16 mouse cellular contexts compared by ENCODE assay signal in the genomic region with DNA sequence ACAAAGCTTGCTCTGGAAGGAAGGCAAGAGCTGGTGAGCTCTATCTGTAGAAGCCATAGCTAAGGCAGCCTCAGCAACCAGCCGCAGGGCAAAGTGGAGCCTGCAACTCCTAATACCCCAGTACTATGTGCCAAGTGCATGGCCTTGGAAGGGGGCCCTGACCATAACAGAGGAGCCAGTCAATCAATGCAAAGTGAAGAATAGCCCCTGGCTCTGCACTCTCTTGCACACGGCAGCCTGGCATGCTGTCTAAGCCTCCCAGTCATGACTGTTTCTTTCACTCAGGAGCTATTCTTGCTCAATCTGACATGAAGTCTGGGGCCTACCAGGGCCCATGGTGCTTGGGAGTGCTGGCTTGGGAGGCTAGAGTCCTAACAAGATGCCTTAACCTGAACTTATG. TPM values are rescaled to one million over a fixed set of nuclear protein-coding genes. Genes with fewer than 3 reads are reported as not detected.
DNase-seq lines count a peak whose midpoint lies in the region; ATAC-seq lines count a peak whose summit lies in the region.
"Had no signal": no experiment of that assay in that cellular context is flagged by ENCODE, and none has a peak within 500 bp of the region (broad histone marks: within the 10 kb centered on the region; RNA-seq: fewer than 3 reads in every experiment).

No protein-coding gene starts in this region.

- H3K9ac ChIP-seq in forebrain, embryonic 15.5 days (replicated peaks), result no peak overlapping the region
- no peak overlapping the region for H3K9ac ChIP-seq in forebrain, embryonic 11.5 days (ENCODE audit: low read length)
- H3K9ac ChIP-seq in hindbrain, embryonic 14.5 days, result no peak overlapping the region; the same call in 1 of the 2 replicates
- H3K9ac ChIP-seq in midbrain, embryonic 16.5 days (ENCODE audit: low read depth, low read length), result no peak overlapping the region
- H3K9ac ChIP-seq: limb, embryonic 13.5 days; liver, embryonic 14.5 days; neural tube, embryonic 15.5 days had no signal

- H3K4me2 ChIP-seq in forebrain, embryonic 15.5 days (replicated peaks), result no peak overlapping the region
- no peak overlapping the region for H3K4me2 ChIP-seq in forebrain, embryonic 11.5 days (ENCODE audit: low read depth, low read length, severe bottlenecking)
- no peak overlapping the region for H3K4me2 ChIP-seq in hindbrain, embryonic 14.5 days (replicated peaks)
- H3K4me2 ChIP-seq in midbrain, embryonic 16.5 days (ENCODE audit: low read length), result no peak overlapping the region
- H3K4me2 ChIP-seq: limb, embryonic 13.5 days; neural tube, embryonic 15.5 days had no signal

- H3K36me3 ChIP-seq in forebrain, embryonic 15.5 days, result peaks cover 10% of the 10 kb centered on the region; the same call in 1 of the 2 replicates
- H3K36me3 ChIP-seq in forebrain, embryonic 11.5 days (ENCODE audit: control insufficient read depth, insufficient read depth, low read length), result no peaks in the 10 kb centered on the region; the same call in 1 of the 2 replicates
- H3K36me3 ChIP-seq in hindbrain, embryonic 14.5 days (replicated peaks; ENCODE audit: control insufficient read depth, insufficient read depth), result peaks cover 36% of the 10 kb centered on the region
- peaks cover 29% of the 10 kb centered on the region for H3K36me3 ChIP-seq in hindbrain, embryonic 10.5 days
- peaks cover 13% of the 10 kb centered on the region; the same call in 1 of the 2 replicates for H3K36me3 ChIP-seq in midbrain, embryonic 16.5 days (ENCODE audit: control insufficient read depth, insufficient read depth, low read length)
- H3K36me3 ChIP-seq in midbrain, embryonic 10.5 days, result peaks cover 16% of the 10 kb centered on the region

- H3K4me3 ChIP-seq in forebrain, embryonic 15.5 days, result no peak overlapping the region
- no peak overlapping the region for H3K4me3 ChIP-seq in forebrain, embryonic 11.5 days (ENCODE audit: low read depth, low read length)
- H3K4me3 ChIP-seq in hindbrain, embryonic 14.5 days (replicated peaks; ENCODE audit: low read length), result no peak overlapping the region
- H3K4me3 ChIP-seq in hindbrain, embryonic 10.5 days, result no peak overlapping the region
- H3K4me3 ChIP-seq in midbrain, embryonic 16.5 days (ENCODE audit: low read depth, low read length), result no peak overlapping the region
- no peak overlapping the region for H3K4me3 ChIP-seq in midbrain, embryonic 10.5 days
- H3K4me3 ChIP-seq: erythroblast, embryonic 14.5 days; limb, embryonic 13.5 days; myocyte; neural tube, embryonic 15.5 days had no signal

- peak; percentile 85 for ATAC-seq in forebrain, embryonic 15.5 days (replicated peaks)
- no peak for ATAC-seq in forebrain, embryonic 11.5 days (replicated peaks; ENCODE audit: low FRiP score)
- peak; percentile 55; the same call in 1 of the 2 replicates for ATAC-seq in hindbrain, embryonic 14.5 days (ENCODE audit: low FRiP score)
- peak; percentile 73; the same call in 1 of the 2 replicates for ATAC-seq in midbrain, embryonic 16.5 days

- WGBS in forebrain, embryonic 15.5 days, result 42% methylated on average over 2 of the region's 2 CpGs
- 71% methylated on average over 2 of the region's 2 CpGs for WGBS in forebrain, embryonic 11.5 days
- 67% methylated on average over 2 of the region's 2 CpGs for WGBS in hindbrain, embryonic 14.5 days
- 78% methylated on average over 2 of the region's 2 CpGs for WGBS in hindbrain, embryonic 10.5 days
- WGBS in midbrain, embryonic 16.5 days, result 61% methylated on average over 2 of the region's 2 CpGs
- 92% methylated on average over 2 of the region's 2 CpGs for WGBS in midbrain, embryonic 10.5 days

- DNase-seq in forebrain, embryonic 11.5 days (ENCODE audit: low spot score), result no peak
- no peak for DNase-seq in hindbrain, embryonic 14.5 days (ENCODE audit: low spot score)
- no peak for DNase-seq in hindbrain, embryonic 10.5 days (ENCODE audit: low spot score)
- DNase-seq in midbrain, embryonic 10.5 days (ENCODE audit: low spot score), result no peak
- DNase-seq in B cell, adult 2 months, result no peak
- DNase-seq: cerebellum, adult 11-12 months; kidney, adult 2 months; kidney, postnatal 14 days had no signal

- H3K27ac ChIP-seq in forebrain, embryonic 15.5 days (replicated peaks), result peak overlapping the region; percentile 34
- no peak overlapping the region for H3K27ac ChIP-seq in forebrain, embryonic 11.5 days (ENCODE audit: low read depth, low read length)
- H3K27ac ChIP-seq in hindbrain, embryonic 14.5 days, result no peak overlapping the region
- H3K27ac ChIP-seq in hindbrain, embryonic 10.5 days, result no peak overlapping the region
- H3K27ac ChIP-seq in midbrain, embryonic 16.5 days (ENCODE audit: low read length), result no peak overlapping the region
- no peak overlapping the region for H3K27ac ChIP-seq in midbrain, embryonic 10.5 days (replicated peaks)
- H3K27ac ChIP-seq: limb, embryonic 13.5 days; liver, embryonic 14.5 days; neural tube, embryonic 15.5 days; stomach, postnatal 0 days had no signal

- H3K4me1 ChIP-seq in forebrain, embryonic 15.5 days, result peaks cover 18% of the 10 kb centered on the region
- no peaks in the 10 kb centered on the region for H3K4me1 ChIP-seq in forebrain, embryonic 11.5 days (replicated peaks; ENCODE audit: control insufficient read depth, insufficient read depth, low read length)
- H3K4me1 ChIP-seq in hindbrain, embryonic 14.5 days (replicated peaks; ENCODE audit: control insufficient read depth, insufficient read depth, low read length), result peaks cover 10% of the 10 kb centered on the region; the same call in 1 of the 2 replicates
- peaks cover 6% of the 10 kb centered on the region; the same call in 1 of the 2 replicates for H3K4me1 ChIP-seq in hindbrain, embryonic 10.5 days (replicated peaks)
- peaks cover 15% of the 10 kb centered on the region; the same call in 1 of the 2 replicates for H3K4me1 ChIP-seq in midbrain, embryonic 16.5 days (ENCODE audit: control insufficient read depth, insufficient read depth, low read length)
- H3K4me1 ChIP-seq in midbrain, embryonic 10.5 days, result peaks cover 3% of the 10 kb centered on the region; the same call in 1 of the 2 replicates

- no peaks in the 10 kb centered on the region for H3K9me3 ChIP-seq in forebrain, embryonic 15.5 days
- no peaks in the 10 kb centered on the region for H3K9me3 ChIP-seq in forebrain, embryonic 11.5 days (ENCODE audit: control insufficient read depth, low read length)
- no peaks in the 10 kb centered on the region for H3K9me3 ChIP-seq in hindbrain, embryonic 14.5 days (ENCODE audit: control insufficient read depth, low read length)
- no peaks in the 10 kb centered on the region for H3K9me3 ChIP-seq in hindbrain, embryonic 10.5 days
- no peaks in the 10 kb centered on the region for H3K9me3 ChIP-seq in midbrain, embryonic 16.5 days (replicated peaks; ENCODE audit: control insufficient read depth, low read length, poor library complexity, severe bottlenecking)
- H3K9me3 ChIP-seq in midbrain, embryonic 10.5 days (replicated peaks), result no peaks in the 10 kb centered on the region
- H3K9me3 ChIP-seq: limb, embryonic 13.5 days; neural tube, embryonic 15.5 days had no signal

- no peaks in the 10 kb centered on the region for H3K27me3 ChIP-seq in forebrain, embryonic 15.5 days
- H3K27me3 ChIP-seq in forebrain, embryonic 11.5 days (ENCODE audit: control insufficient read depth, insufficient read depth, low read length), result no peaks in the 10 kb centered on the region
- H3K27me3 ChIP-seq in hindbrain, embryonic 14.5 days (ENCODE audit: control insufficient read depth, insufficient read depth, low read length), result no peaks in the 10 kb centered on the region
- H3K27me3 ChIP-seq in hindbrain, embryonic 10.5 days (ENCODE audit: insufficient read depth, poor library complexity, severe bottlenecking), result no peaks in the 10 kb centered on the region
- H3K27me3 ChIP-seq in midbrain, embryonic 16.5 days (ENCODE audit: control insufficient read depth, insufficient read depth, low read depth, low read length), result no peaks in the 10 kb centered on the region
- H3K27me3 ChIP-seq in midbrain, embryonic 10.5 days (ENCODE audit: low read depth, poor library complexity, severe bottlenecking), result no peaks in the 10 kb centered on the region
- H3K27me3 ChIP-seq: limb, embryonic 13.5 days; neural tube, embryonic 15.5 days had no signal

RNA-seq across cellular contexts. Expression of gene Ccdc92, which starts 21.6 kb away (rescaled TPM):
- 31.3 and 33.3 TPM in 2 replicates for polyA plus RNA-seq in forebrain, embryonic 15.5 days (2015; fragmentation: Nextera tagmentation; extraction: Ambion mirVana)
- polyA plus RNA-seq in forebrain, embryonic 11.5 days (2014; fragmentation: Nextera tagmentation; extraction: Ambion mirVana), result 17.3 and 18.6 TPM in 2 replicates
- 39.4 and 45.2 TPM in 2 replicates for polyA plus RNA-seq in hindbrain, embryonic 14.5 days (2014; fragmentation: Nextera tagmentation; extraction: Ambion mirVana)
- 15.0 and 20.3 TPM in 2 replicates for polyA plus RNA-seq in hindbrain, embryonic 10.5 days (2016; fragmentation: Nextera tagmentation; extraction: Ambion mirVana)
- 43.0 and 43.3 TPM in 2 replicates for polyA plus RNA-seq in midbrain, embryonic 16.5 days (2015; fragmentation: Nextera tagmentation; extraction: Ambion mirVana)
- 12.1 and 13.8 TPM in 2 replicates for polyA plus RNA-seq in midbrain, embryonic 10.5 days (2016; fragmentation: Nextera tagmentation; extraction: Ambion mirVana)

RNA-seq across cellular contexts. Expression of gene Zfp664, which starts 21.8 kb away (rescaled TPM):
- 122 and 129 TPM in 2 replicates for polyA plus RNA-seq in forebrain, embryonic 15.5 days (2015; fragmentation: Nextera tagmentation; extraction: Ambion mirVana)
- 139 and 166 TPM in 2 replicates for polyA plus RNA-seq in forebrain, embryonic 11.5 days (2014; fragmentation: Nextera tagmentation; extraction: Ambion mirVana)
- polyA plus RNA-seq in hindbrain, embryonic 14.5 days (2014; fragmentation: Nextera tagmentation; extraction: Ambion mirVana), result 76.3 and 76.8 TPM in 2 replicates
- polyA plus RNA-seq in hindbrain, embryonic 10.5 days (2016; fragmentation: Nextera tagmentation; extraction: Ambion mirVana), result 147 and 161 TPM in 2 replicates
- polyA plus RNA-seq in midbrain, embryonic 16.5 days (2015; fragmentation: Nextera tagmentation; extraction: Ambion mirVana), result 68.9 and 87.1 TPM in 2 replicates
- polyA plus RNA-seq in midbrain, embryonic 10.5 days (2016; fragmentation: Nextera tagmentation; extraction: Ambion mirVana), result 155 and 159 TPM in 2 replicates
